Mouse (Mus musculus): Measurements from ENCODE around the gene Fbxo47. TPM values are rescaled to one million over a fixed set of nuclear protein-coding genes. Genes with fewer than 3 reads are reported as not detected.

Gene Fbxo47
- polyA plus RNA-seq, 1 experiment from 2014 or later, result 0.60 TPM

GRCm38 (mm10) chr11:97905540-97905939 is 21.6 kb upstream of the Fbxo47 start:
- WGBS, result 94% methylated on average over 2 of the region's 2 CpGs

GRCm38 (mm10) chr11:97904801-97905200 is 20.8 kb upstream of the Fbxo47 start:
- 88% methylated on average over 13 of the region's 13 CpGs for WGBS
- H3K4me2 ChIP-seq, result no peak overlapping the region

More at GRCm38 (mm10) chr11:97905540-97905939, 21.6 kb upstream of the Fbxo47 start:
- Histone ChIP-seq H3K9me3 (no peaks in the 10 kb centered on the region), H3K27me3 (peaks cover 4% of the 10 kb centered on the region; the same call in 1 of the 2 replicates), H3K27ac (replicated peaks) (no peak overlapping the region), H3K36me3 (no peaks in the 10 kb centered on the region), H3K4me3 (no peak overlapping the region), H3K4me1 (replicated peaks) (no peaks in the 10 kb centered on the region), H3K9ac (no peak overlapping the region), H3K4me2 (no peak overlapping the region)
- no peak for ATAC-seq (ENCODE audit: low FRiP score, low read depth)

GRCm38 (mm10) chr11:97901806-97902205 is 17.9 kb upstream of the Fbxo47 start:
- Histone ChIP-seq H3K4me2 (no peak overlapping the region), H3K4me3 (no peak overlapping the region), H3K4me1 (replicated peaks) (no peaks in the 10 kb centered on the region), H3K9ac (no peak overlapping the region), H3K36me3 (no peaks in the 10 kb centered on the region), H3K27ac (replicated peaks) (no peak overlapping the region), H3K9me3 (no peaks in the 10 kb centered on the region), H3K27me3 (no peaks in the 10 kb centered on the region)
- ATAC-seq (ENCODE audit: low FRiP score, low read depth), result no peak
- 83% methylated on average over 6 of the region's 6 CpGs for WGBS

More at GRCm38 (mm10) chr11:97904801-97905200, 20.8 kb upstream of the Fbxo47 start:
- no peak for ATAC-seq (ENCODE audit: low FRiP score, low read depth)
- Histone ChIP-seq H3K9ac (no peak overlapping the region), H3K27ac (replicated peaks) (no peak overlapping the region), H3K27me3 (peaks cover 4% of the 10 kb centered on the region; the same call in 1 of the 2 replicates), H3K4me1 (replicated peaks) (no peaks in the 10 kb centered on the region), H3K4me3 (no peak overlapping the region), H3K9me3 (no peaks in the 10 kb centered on the region), H3K36me3 (no peaks in the 10 kb centered on the region)

- Histone ChIP-seq H3K9me3 (no peaks in the 10 kb centered on the region), H3K27ac (replicated peaks) (no peak overlapping the region), H3K36me3 (no peaks in the 10 kb centered on the region), H3K4me1 (replicated peaks) (no peaks in the 10 kb centered on the region), H3K9ac (no peak overlapping the region), H3K4me2 (no peak overlapping the region), H3K4me3 (no peak overlapping the region), H3K27me3 (no peaks in the 10 kb centered on the region)
- peak; percentile 56; the same call in 1 of the 2 replicates for ATAC-seq (ENCODE audit: low FRiP score, low read depth)
- WGBS, result 0% methylated on average over 2 of the region's 2 CpGs
Measured at GRCm38 (mm10) chr11:97899822-97900221, 15.9 kb upstream of the Fbxo47 start.

GRCm38 (mm10) chr11:97897568-97898185 is 13.7 kb upstream of the Fbxo47 start:
- H3K4me3 ChIP-seq, result no peak overlapping the region
- H3K27me3 ChIP-seq, result no peaks in the 10 kb centered on the region
- no peak overlapping the region for H3K4me2 ChIP-seq
- H3K4me1 ChIP-seq (replicated peaks), result no peaks in the 10 kb centered on the region
- H3K27ac ChIP-seq (replicated peaks), result no peak overlapping the region
- no peak overlapping the region for H3K9ac ChIP-seq
- 81% methylated on average over 3 of the region's 3 CpGs for WGBS
- no peaks in the 10 kb centered on the region for H3K9me3 ChIP-seq
- no peak for ATAC-seq (ENCODE audit: low FRiP score, low read depth)
- H3K36me3 ChIP-seq, result no peaks in the 10 kb centered on the region

GRCm38 (mm10) chr11:97896655-97897054 is 12.7 kb upstream of the Fbxo47 start:
- WGBS, result 79% methylated on average over 4 of the region's 4 CpGs
- no peaks in the 10 kb centered on the region for H3K27me3 ChIP-seq
- ATAC-seq (ENCODE audit: low FRiP score, low read depth), result no peak
- H3K9ac ChIP-seq, result no peak overlapping the region
- H3K4me3 ChIP-seq, result no peak overlapping the region
- H3K36me3 ChIP-seq, result no peaks in the 10 kb centered on the region
- no peaks in the 10 kb centered on the region for H3K4me1 ChIP-seq (replicated peaks)
- H3K9me3 ChIP-seq, result no peaks in the 10 kb centered on the region
- H3K4me2 ChIP-seq, result no peak overlapping the region
- H3K27ac ChIP-seq (replicated peaks), result no peak overlapping the region

GRCm38 (mm10) chr11:97891821-97892220 is 7.9 kb upstream of the Fbxo47 start:
- no peaks in the 10 kb centered on the region for H3K27me3 ChIP-seq
- no peaks in the 10 kb centered on the region for H3K9me3 ChIP-seq
- H3K4me1 ChIP-seq (replicated peaks), result no peaks in the 10 kb centered on the region
- H3K9ac ChIP-seq, result no peak overlapping the region
- H3K4me3 ChIP-seq, result no peak overlapping the region
- H3K36me3 ChIP-seq, result no peaks in the 10 kb centered on the region
- 76% methylated on average over 5 of the region's 5 CpGs for WGBS
- no peak overlapping the region for H3K4me2 ChIP-seq
- no peak overlapping the region for H3K27ac ChIP-seq (replicated peaks)
- no peak for ATAC-seq (ENCODE audit: low FRiP score, low read depth)

- no peak for ATAC-seq (ENCODE audit: low FRiP score, low read depth)
- no peaks in the 10 kb centered on the region for H3K36me3 ChIP-seq
- no peak overlapping the region for H3K27ac ChIP-seq (replicated peaks)
- no peaks in the 10 kb centered on the region for H3K4me1 ChIP-seq (replicated peaks)
- H3K9me3 ChIP-seq, result no peaks in the 10 kb centered on the region
- no peaks in the 10 kb centered on the region for H3K27me3 ChIP-seq
- no peak overlapping the region for H3K4me2 ChIP-seq
- no peak overlapping the region for H3K4me3 ChIP-seq
- WGBS, result 95% methylated on average over 2 of the region's 2 CpGs
- H3K9ac ChIP-seq, result no peak overlapping the region
Measured at GRCm38 (mm10) chr11:97885296-97885915, 1.5 kb upstream of the Fbxo47 start.

GRCm38 (mm10) chr11:97884601-97885185 is 739 bp upstream of the Fbxo47 start:
- Histone ChIP-seq H3K9ac (peak overlapping the region; percentile 49), H3K27ac (replicated peaks) (peak overlapping the region; percentile 95), H3K27me3 (no peaks in the 10 kb centered on the region), H3K9me3 (no peaks in the 10 kb centered on the region), H3K4me1 (replicated peaks) (no peaks in the 10 kb centered on the region), H3K4me3 (peak overlapping the region; percentile 68), H3K4me2 (peak overlapping the region; percentile 78), H3K36me3 (no peaks in the 10 kb centered on the region)
- 27% methylated on average over 7 of the region's 7 CpGs for WGBS
- peak; percentile 10; the same call in 1 of the 2 replicates for ATAC-seq (ENCODE audit: low FRiP score, low read depth)

- peak overlapping the region; percentile 95 for H3K27ac ChIP-seq (replicated peaks)
- peak overlapping the region; percentile 78 for H3K4me2 ChIP-seq
- ATAC-seq (ENCODE audit: low FRiP score, low read depth), result peak; percentile 36; the same call in 1 of the 2 replicates
- 4% methylated on average over 26 of the region's 26 CpGs for WGBS
- no peaks in the 10 kb centered on the region for H3K27me3 ChIP-seq
- H3K4me3 ChIP-seq, result peak overlapping the region; percentile 68
- H3K9me3 ChIP-seq, result no peaks in the 10 kb centered on the region
- peak overlapping the region; percentile 45 for H3K9ac ChIP-seq
- H3K36me3 ChIP-seq, result no peaks in the 10 kb centered on the region
- no peaks in the 10 kb centered on the region for H3K4me1 ChIP-seq (replicated peaks)
Measured at GRCm38 (mm10) chr11:97883542-97883917, 424 bp downstream of the Fbxo47 start.

- Histone ChIP-seq H3K4me3 (no peak overlapping the region), H3K9ac (no peak overlapping the region), H3K9me3 (no peaks in the 10 kb centered on the region), H3K4me1 (replicated peaks) (no peaks in the 10 kb centered on the region), H3K27me3 (no peaks in the 10 kb centered on the region), H3K4me2 (no peak overlapping the region), H3K27ac (replicated peaks) (no peak overlapping the region), H3K36me3 (no peaks in the 10 kb centered on the region)
- no peak for ATAC-seq (ENCODE audit: low FRiP score, low read depth)
- WGBS, result 90% methylated on average over 4 of the region's 4 CpGs
Measured at GRCm38 (mm10) chr11:97880362-97880761, 3.6 kb downstream of the Fbxo47 start.

- no peak for ATAC-seq (ENCODE audit: low FRiP score, low read depth)
- H3K9ac ChIP-seq, result no peak overlapping the region
- no peak overlapping the region for H3K27ac ChIP-seq (replicated peaks)
- H3K4me3 ChIP-seq, result no peak overlapping the region
- no peaks in the 10 kb centered on the region for H3K27me3 ChIP-seq
- H3K9me3 ChIP-seq, result no peaks in the 10 kb centered on the region
- 83% methylated on average over 2 of the region's 2 CpGs for WGBS
- no peak overlapping the region for H3K4me2 ChIP-seq
- H3K4me1 ChIP-seq (replicated peaks), result no peaks in the 10 kb centered on the region
- H3K36me3 ChIP-seq, result no peaks in the 10 kb centered on the region
Measured at GRCm38 (mm10) chr11:97877341-97877740, 6.6 kb downstream of the Fbxo47 start.
